Mouse (Mus musculus) bone marrow, adult 2 months (tissue): ENCODE data around the gene Dusp7.

Experiments
- CTCF ChIP-seq: fragments of 200-500 bp; IDR thresholded peaks from 2 replicates; pipeline ENCODE4 v1.5.1; 2011; ENCODE audit warnings: low read length, control low read depth; ENCODE audit not compliant: control insufficient read depth, insufficient read depth
- POLR2A ChIP-seq: fragments of 200-500 bp; IDR thresholded peaks from 2 replicates; pipeline ENCODE4 v1.6.1; 2011; ENCODE audit warnings: low read depth, mild to moderate bottlenecking, control low read depth, low read length, borderline replicate concordance; ENCODE audit not compliant: control insufficient read depth

DNA sequence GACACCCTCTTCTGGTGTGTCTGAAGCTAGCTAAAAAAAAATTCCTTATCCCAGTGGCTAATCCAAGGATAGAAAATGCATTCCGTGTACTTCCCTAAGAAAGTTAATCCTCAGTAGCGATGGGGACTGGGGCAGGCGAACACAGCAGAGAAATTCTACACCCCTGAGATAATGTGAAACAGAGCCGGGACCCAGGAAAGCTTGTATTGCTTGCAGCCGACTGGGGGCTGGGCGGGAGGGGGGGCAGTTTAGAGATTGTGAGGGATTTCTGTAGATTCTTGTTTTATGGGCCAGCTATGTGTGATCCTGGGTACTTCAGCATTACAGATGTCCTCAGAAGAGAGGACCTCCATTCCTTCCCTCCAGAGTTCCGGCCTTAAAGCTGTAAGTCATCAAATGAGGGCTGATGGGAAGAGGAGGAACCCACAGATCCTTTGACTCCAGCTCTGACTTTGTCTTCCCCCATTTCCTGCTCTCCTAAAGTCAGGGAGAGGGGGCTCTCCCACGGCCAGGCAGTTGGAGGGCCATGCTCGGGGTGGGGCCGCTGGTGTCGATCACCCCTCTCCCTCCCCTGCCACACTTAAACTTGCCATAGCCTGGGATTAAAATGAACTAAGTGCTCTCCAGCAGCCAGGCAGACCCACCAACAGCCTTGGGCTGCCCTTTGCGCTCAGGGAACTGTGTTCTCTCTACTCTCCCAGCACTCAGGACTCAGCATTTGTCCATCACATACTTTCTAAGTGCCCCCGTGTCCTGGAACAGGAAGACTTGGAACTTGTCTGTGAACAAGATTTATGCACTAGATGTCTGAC is 27.7 kb upstream of the Dusp7 start:
- TF ChIP-seq CTCF (no peak), POLR2A (no peak)
